Comparison of ENCODE assay signal across 19 mouse cellular contexts in the genomic region with DNA sequence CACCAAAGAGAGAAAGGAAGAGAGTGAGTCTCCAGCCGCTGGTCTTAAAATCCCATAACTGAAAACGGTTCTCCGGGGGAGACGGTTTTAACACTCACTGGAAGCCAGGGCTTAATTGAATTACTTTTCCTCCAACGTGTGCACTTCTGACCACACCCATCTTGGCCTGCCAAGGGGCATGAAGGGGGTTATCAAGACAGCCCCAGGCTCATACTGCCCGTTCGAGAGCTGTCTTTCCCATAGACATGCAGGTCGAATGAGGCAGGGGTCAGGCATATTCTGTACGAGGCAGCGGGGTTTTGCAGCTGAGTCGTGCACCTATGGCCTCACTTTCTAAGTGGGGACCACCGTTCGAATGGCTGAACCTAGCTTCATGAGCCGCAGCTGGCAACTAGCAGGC.
A peak's percentile ranks its signal among the peaks of the same experiment; 100 is the strongest.
DNase-seq lines count a peak whose midpoint lies in the region; ATAC-seq and TF ChIP-seq lines count a peak whose summit lies in the region.
"Had no signal": no experiment of that assay in that cellular context is flagged by ENCODE, and none has a peak within 500 bp of the region (broad histone marks: within the 10 kb centered on the region; RNA-seq: fewer than 3 reads in every experiment).

No protein-coding gene starts in this region.

- no peaks in the 10 kb centered on the region for H3K36me3 ChIP-seq in hindbrain, embryonic 12.5 days
- H3K36me3 ChIP-seq in hindbrain, embryonic 10.5 days = no peaks in the 10 kb centered on the region
- H3K36me3 ChIP-seq in midbrain, embryonic 16.5 days (ENCODE audit: control insufficient read depth, insufficient read depth, low read length) = no peaks in the 10 kb centered on the region
- no peaks in the 10 kb centered on the region for H3K36me3 ChIP-seq in midbrain, postnatal 0 days (ENCODE audit: insufficient read depth, low read length)
- H3K36me3 ChIP-seq: embryonic facial prominence, embryonic 13.5 days; forebrain, embryonic 12.5 days; heart, embryonic 13.5 days; hindbrain, embryonic 15.5 days had no signal

- H3K27ac ChIP-seq in gastrocnemius, adult 2 months = peak overlapping the region; percentile 71
- 0 out of 2 replicates have a peak overlapping the region, but pooled peaks have one; percentile 12 for H3K27ac ChIP-seq in hindbrain, embryonic 12.5 days
- H3K27ac ChIP-seq in hindbrain, embryonic 10.5 days = no peak overlapping the region
- H3K27ac ChIP-seq in midbrain, embryonic 16.5 days (ENCODE audit: low read length) = peak overlapping the region; percentile 56
- H3K27ac ChIP-seq in midbrain, postnatal 0 days (ENCODE audit: low read depth, low read length) = no peak overlapping the region
- H3K27ac ChIP-seq: embryonic facial prominence, embryonic 13.5 days; forebrain, embryonic 12.5 days; heart, embryonic 13.5 days; hindbrain, embryonic 15.5 days had no signal

- no peak for TF ChIP-seq CTCF in gastrocnemius, adult 2 months (IDR thresholded peaks at IDR 0.05)
- no peak for TF ChIP-seq CTCF in midbrain, postnatal 0 days (IDR thresholded peaks at IDR 0.05)

- WGBS in hindbrain, embryonic 12.5 days = 77% methylated on average over 14 of the region's 14 CpGs
- WGBS in hindbrain, embryonic 10.5 days = 85% methylated on average over 14 of the region's 14 CpGs
- WGBS in midbrain, embryonic 16.5 days = 65% methylated on average over 14 of the region's 14 CpGs
- 68% methylated on average over 14 of the region's 14 CpGs for WGBS in midbrain, postnatal 0 days

- no peaks in the 10 kb centered on the region for H3K9me3 ChIP-seq in hindbrain, embryonic 12.5 days (replicated peaks)
- no peaks in the 10 kb centered on the region for H3K9me3 ChIP-seq in hindbrain, embryonic 10.5 days
- H3K9me3 ChIP-seq in midbrain, embryonic 16.5 days (replicated peaks; ENCODE audit: control insufficient read depth, low read length, poor library complexity, severe bottlenecking) = no peaks in the 10 kb centered on the region
- H3K9me3 ChIP-seq in midbrain, postnatal 0 days (ENCODE audit: low read length) = no peaks in the 10 kb centered on the region
- H3K9me3 ChIP-seq: embryonic facial prominence, embryonic 13.5 days; forebrain, embryonic 12.5 days; heart, embryonic 13.5 days; hindbrain, embryonic 15.5 days had no signal

- no peak overlapping the region for H3K9ac ChIP-seq in hindbrain, embryonic 12.5 days
- H3K9ac ChIP-seq in midbrain, embryonic 16.5 days (ENCODE audit: low read depth, low read length) = no peak overlapping the region
- H3K9ac ChIP-seq in midbrain, postnatal 0 days (replicated peaks; ENCODE audit: low read length, poor library complexity, severe bottlenecking) = no peak overlapping the region
- H3K9ac ChIP-seq: embryonic facial prominence, embryonic 13.5 days; forebrain, embryonic 12.5 days; heart, embryonic 13.5 days; hindbrain, embryonic 15.5 days had no signal

- H3K4me1 ChIP-seq in hindbrain, embryonic 12.5 days = peaks cover 13% of the 10 kb centered on the region
- H3K4me1 ChIP-seq in hindbrain, embryonic 10.5 days (replicated peaks) = peaks cover 15% of the 10 kb centered on the region
- H3K4me1 ChIP-seq in midbrain, embryonic 16.5 days (ENCODE audit: control insufficient read depth, insufficient read depth, low read length) = peaks cover 14% of the 10 kb centered on the region
- no peaks in the 10 kb centered on the region for H3K4me1 ChIP-seq in midbrain, postnatal 0 days (ENCODE audit: insufficient read depth, low read length)
- H3K4me1 ChIP-seq: heart, embryonic 13.5 days had no signal

- no peak overlapping the region; the same call in 1 of the 2 replicates for H3K4me3 ChIP-seq in gastrocnemius, adult 2 months
- H3K4me3 ChIP-seq in hindbrain, embryonic 12.5 days = no peak overlapping the region
- H3K4me3 ChIP-seq in hindbrain, embryonic 10.5 days = no peak overlapping the region
- no peak overlapping the region for H3K4me3 ChIP-seq in midbrain, embryonic 16.5 days (ENCODE audit: low read depth, low read length)
- no peak overlapping the region for H3K4me3 ChIP-seq in midbrain, postnatal 0 days (ENCODE audit: low read depth, low read length)
- H3K4me3 ChIP-seq: embryonic facial prominence, embryonic 13.5 days; forebrain, embryonic 12.5 days; heart, embryonic 13.5 days; hindbrain, embryonic 15.5 days had no signal

- H3K27me3 ChIP-seq in hindbrain, embryonic 12.5 days = no peaks in the 10 kb centered on the region
- 0 out of 2 replicates have a peak, but pooled peaks cover 5% of the 10 kb centered on the region for H3K27me3 ChIP-seq in hindbrain, embryonic 10.5 days (ENCODE audit: insufficient read depth, poor library complexity, severe bottlenecking)
- H3K27me3 ChIP-seq in midbrain, embryonic 16.5 days (ENCODE audit: control insufficient read depth, insufficient read depth, low read depth, low read length) = no peaks in the 10 kb centered on the region
- no peaks in the 10 kb centered on the region for H3K27me3 ChIP-seq in midbrain, postnatal 0 days (ENCODE audit: insufficient read depth, low read length)
- H3K27me3 ChIP-seq: hindbrain, embryonic 15.5 days; Patski had no signal

- ATAC-seq in hindbrain, embryonic 12.5 days (ENCODE audit: low FRiP score) = no peak
- no peak for ATAC-seq in midbrain, embryonic 16.5 days
- ATAC-seq in midbrain, postnatal 0 days (ENCODE audit: low FRiP score) = no peak
- no peak for ATAC-seq in monocyte, adult 5-6 weeks (replicated peaks; ENCODE audit: insufficient number of reproducible peaks, low FRiP score, low TSS enrichment, poor library complexity, severe bottlenecking)
- ATAC-seq: activated CD4-positive, CD25-positive, alpha-beta regulatory T cell, adult 4 months; forebrain, embryonic 16.5 days; intestine, embryonic 16.5 days; Patski had no signal

- DNase-seq in gastrocnemius, adult 2 months = no peak
- DNase-seq in gastrocnemius, postnatal 25 days = no peak
- no peak for DNase-seq in hindbrain, embryonic 10.5 days (ENCODE audit: low spot score)
- DNase-seq in midbrain, postnatal 0 days (ENCODE audit: low spot score) = no peak
- DNase-seq: adrenal gland, postnatal 14 days; cerebellum, adult 8-10 months; cerebellum, postnatal 25 days; gastrocnemius, postnatal 36 days had no signal

- intact Hi-C loops in gastrocnemius, adult 2 months (cut with DNase I) = no loop called here

- no peak overlapping the region for H3K4me2 ChIP-seq in hindbrain, embryonic 12.5 days (replicated peaks)
- H3K4me2 ChIP-seq in midbrain, embryonic 16.5 days (ENCODE audit: low read length) = no peak overlapping the region
- no peak overlapping the region for H3K4me2 ChIP-seq in midbrain, postnatal 0 days (ENCODE audit: low read depth, low read length, poor library complexity, severe bottlenecking)
- H3K4me2 ChIP-seq: embryonic facial prominence, embryonic 13.5 days; forebrain, embryonic 12.5 days; heart, embryonic 13.5 days; hindbrain, embryonic 15.5 days had no signal

Comparison
In these comparisons a context has a peak if more than half of its experiments do, and no peak if none do; other contexts are left out.
1. H3K27ac ChIP-seq: peak in gastrocnemius, adult 2 months (single experiment), hindbrain, embryonic 12.5 days (single experiment) and midbrain, embryonic 16.5 days (single experiment); none in hindbrain, embryonic 10.5 days (single experiment) and midbrain, postnatal 0 days (single experiment).